11 mouse cellular contexts compared by ENCODE assay signal in genomic region chr16:33690975-33691747, GRCm38 (mm10). TPM values are rescaled to one million over a fixed set of nuclear protein-coding genes. Genes with fewer than 3 reads are reported as not detected.
A peak's percentile ranks its signal among the peaks of the same experiment; 100 is the strongest.
DNase-seq lines count a peak whose midpoint lies in the region; ATAC-seq lines count a peak whose summit lies in the region.
"Had no signal": no experiment of that assay in that cellular context is flagged by ENCODE, and none has a peak within 500 bp of the region (broad histone marks: within the 10 kb centered on the region; RNA-seq: fewer than 3 reads in every experiment).

No protein-coding gene starts in this region.

- no peak overlapping the region for H3K4me2 ChIP-seq in hindbrain, embryonic 14.5 days (replicated peaks)
- H3K4me2 ChIP-seq: hindbrain, embryonic 15.5 days; lung, embryonic 14.5 days had no signal

- H3K9me3 ChIP-seq in hindbrain, embryonic 14.5 days (ENCODE audit: control insufficient read depth, low read length), result no peaks in the 10 kb centered on the region
- H3K9me3 ChIP-seq: hindbrain, embryonic 15.5 days had no signal

- H3K4me1 ChIP-seq in hindbrain, embryonic 14.5 days (replicated peaks; ENCODE audit: control insufficient read depth, insufficient read depth, low read length), result peaks cover 13% of the 10 kb centered on the region; the same call in 1 of the 2 replicates

- no peaks in the 10 kb centered on the region for H3K27me3 ChIP-seq in hindbrain, embryonic 14.5 days (ENCODE audit: control insufficient read depth, insufficient read depth, low read length)
- H3K27me3 ChIP-seq: hindbrain, embryonic 15.5 days had no signal

- ATAC-seq in activated CD4-positive, CD25-positive, alpha-beta regulatory T cell, adult 4 months, result peak; percentile 22
- no peak for ATAC-seq in hindbrain, embryonic 14.5 days (ENCODE audit: low FRiP score)

- peak; percentile 51 for DNase-seq in left cerebral cortex, postnatal 4 days
- no peak for DNase-seq in left cerebral cortex, postnatal 36 days (ENCODE audit: low spot score in 2 of 2)
- no peak for DNase-seq in hindbrain, embryonic 14.5 days (ENCODE audit: low spot score)
- peak; percentile 67 to 72 for DNase-seq in spleen, adult 18-20 months
- no peak for DNase-seq in kidney, adult 18-20 months
- DNase-seq in embryo, embryonic 9.5 days (ENCODE audit: extremely low spot score), result no peak
- DNase-seq in adrenal gland, adult (ENCODE audit: inconsistent age in 2 of 2, low spot score in 1 of 2), result no peak
- DNase-seq: lung, embryonic 14.5 days; right cerebral cortex, postnatal 4 days had no signal

- no peak overlapping the region for H3K4me3 ChIP-seq in hindbrain, embryonic 14.5 days (replicated peaks; ENCODE audit: low read length)
- H3K4me3 ChIP-seq: hindbrain, embryonic 15.5 days had no signal

- H3K27ac ChIP-seq in hindbrain, embryonic 14.5 days, result peak overlapping the region; percentile 32; the same call in 1 of the 2 replicates
- H3K27ac ChIP-seq: hindbrain, embryonic 15.5 days had no signal

- H3K9ac ChIP-seq in hindbrain, embryonic 14.5 days, result no peak overlapping the region
- H3K9ac ChIP-seq: hindbrain, embryonic 15.5 days; lung, embryonic 14.5 days had no signal

- no peaks in the 10 kb centered on the region for H3K36me3 ChIP-seq in hindbrain, embryonic 14.5 days (replicated peaks; ENCODE audit: control insufficient read depth, insufficient read depth)
- H3K36me3 ChIP-seq: hindbrain, embryonic 15.5 days had no signal

- intact Hi-C loops in left cerebral cortex, postnatal 4 days (cut with DNase I), result no loop called here
- intact Hi-C loops in left cerebral cortex, postnatal 36 days (cut with DNase I), result no loop called here

- 80% methylated on average over 6 of the region's 6 CpGs for WGBS in hindbrain, embryonic 14.5 days

RNA-seq across cellular contexts. Expression of gene Heg1, which starts 7.0 kb away (rescaled TPM):
- 10 to 100 TPM; 22.5 to 23.0 TPM for total RNA-seq in left cerebral cortex, postnatal 4 days (2021)
- total RNA-seq in left cerebral cortex, postnatal 36 days (2021), result 10 to 100 TPM; 28.8 to 36.7 TPM
- polyA plus RNA-seq in activated CD4-positive, CD25-positive, alpha-beta regulatory T cell, adult 4 months (2017; shearing (Covaris generic)), result 10 to 100 TPM; 27.0 to 32.0 TPM
- polyA plus RNA-seq in hindbrain, embryonic 14.5 days (2014; fragmentation: Nextera tagmentation; extraction: Ambion mirVana), result 10.7 and 11.2 TPM in 2 replicates

Comparison
In these comparisons a context has a peak if more than half of its experiments do, and no peak if none do; other contexts are left out.
1. DNase-seq: peak in left cerebral cortex, postnatal 4 days (single experiment) and spleen, adult 18-20 months (2 of 2); none in left cerebral cortex, postnatal 36 days (0 of 2), hindbrain, embryonic 14.5 days (single experiment), kidney, adult 18-20 months (single experiment), embryo, embryonic 9.5 days (single experiment) and adrenal gland, adult (0 of 2).